Mouse (Mus musculus): ENCODE measurements at regions not wholly inside any gene's neighbourhood (a gene's known extent, or its start where the extent isn't known, plus 50 kb on each side); places are given as distances from the start of the nearest gene placed in this dataset.

DNA sequence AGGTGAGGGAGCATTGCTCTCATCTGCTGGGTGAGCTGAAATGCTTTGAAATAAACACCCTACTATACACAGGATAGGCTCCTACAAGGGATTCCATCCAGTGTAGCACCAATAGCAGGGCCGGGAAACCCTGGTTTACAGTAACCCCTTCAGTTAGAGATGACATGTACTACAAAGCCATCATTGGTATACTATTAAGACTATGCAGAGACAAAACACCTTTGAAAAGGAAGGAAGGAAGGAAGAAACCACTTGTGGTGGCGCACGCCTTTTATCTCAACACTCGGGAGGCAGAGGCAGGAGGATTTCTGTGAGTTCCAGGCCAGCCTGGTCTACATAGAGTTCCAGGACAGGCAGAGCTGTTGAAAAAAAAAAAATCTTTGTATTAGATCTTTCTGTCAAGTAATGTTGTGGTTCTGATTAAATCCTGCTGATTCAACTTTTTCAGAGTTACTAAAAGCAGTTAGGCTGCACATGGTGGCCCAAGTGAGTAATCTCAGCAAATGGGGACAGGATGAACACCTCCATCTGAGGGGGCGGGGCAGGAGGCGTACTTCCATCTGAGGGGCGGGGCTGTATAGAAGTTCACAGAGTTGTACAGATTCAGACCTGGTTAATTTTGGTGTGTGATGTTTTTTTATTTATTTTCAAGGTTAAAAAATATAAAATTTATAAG, 53.2 kb upstream of the Cpsf6 start:
- no peak for TF ChIP-seq POLR2A (IDR thresholded peaks at IDR 0.05; ENCODE audit: low read depth, low read length)
- TF ChIP-seq CTCF (conservative IDR thresholded peaks at IDR 0.05; ENCODE audit: insufficient read depth, insufficient read length, low read depth, low read length): no peak

Measured in kidney, adult 2 months (tissue).